Mouse (Mus musculus): ENCODE results near the gene Necab3. TPM values are rescaled to one million over a fixed set of nuclear protein-coding genes. Genes with fewer than 3 reads are reported as not detected.

The Necab3 gene
- polyA plus RNA-seq (2012; ENCODE audit: insufficient read depth, insufficient read length, missing spikeins) = 0.95 TPM in 1 of 2 replicates, not detected in the other

- H3K4me3 ChIP-seq (ENCODE audit: insufficient read depth, low read length) = no peak within 1 kb of the TSS
- H3K27ac ChIP-seq (ENCODE audit: insufficient read depth, low read depth, low read length) = no peak within 1 kb of the TSS
- no peak for TF ChIP-seq POLR2A (IDR thresholded peaks at IDR 0.05; ENCODE audit: borderline replicate concordance, low read depth, low read length)
- no peaks in the 10 kb centered on the region for H3K4me1 ChIP-seq (ENCODE audit: control insufficient read depth, insufficient read depth, low read length)
Observed at GRCm38 (mm10) chr2:154558264-154559039, at the start of gene Necab3. Necab3 (minus strand) TSS chr2:154558890.

- peaks cover 6% of the 10 kb centered on the region; the same call in 1 of the 2 replicates for H3K4me1 ChIP-seq (ENCODE audit: control insufficient read depth, insufficient read depth, low read length)
- no peak overlapping the region for H3K4me3 ChIP-seq (ENCODE audit: insufficient read depth, low read length)
- TF ChIP-seq POLR2A (IDR thresholded peaks at IDR 0.05; ENCODE audit: borderline replicate concordance, low read depth, low read length) (no peak), CTCF (IDR thresholded peaks at IDR 0.05; ENCODE audit: low read depth, low read length) (no peak)
- no peak overlapping the region for H3K27ac ChIP-seq (ENCODE audit: insufficient read depth, low read depth, low read length)
Observed at GRCm38 (mm10) chr2:154606965-154607364, 48.3 kb upstream of the Necab3 start.

- Histone ChIP-seq H3K4me3 (ENCODE audit: insufficient read depth, low read length) (peak overlapping the region; percentile 49), H3K27ac (ENCODE audit: insufficient read depth, low read depth, low read length) (peak overlapping the region; percentile 9; the same call in 1 of the 2 replicates), H3K4me1 (ENCODE audit: control insufficient read depth, insufficient read depth, low read length) (peaks cover 10% of the 10 kb centered on the region)
- TF ChIP-seq CTCF (IDR thresholded peaks at IDR 0.05; ENCODE audit: low read depth, low read length) (no peak), POLR2A (IDR thresholded peaks at IDR 0.05; ENCODE audit: borderline replicate concordance, low read depth, low read length) (no peak)
Observed at GRCm38 (mm10) chr2:154604156-154604555, 45.5 kb upstream of the Necab3 start.

GRCm38 (mm10) chr2:154603638-154604153, 45.0 kb upstream of the Necab3 start, which contains the start of gene Pxmp4:
Pxmp4 (minus strand) TSS chr2:154603708.
- TF ChIP-seq CTCF (IDR thresholded peaks at IDR 0.05; ENCODE audit: low read depth, low read length) (no peak), POLR2A (IDR thresholded peaks at IDR 0.05; ENCODE audit: borderline replicate concordance, low read depth, low read length) (no peak)
- peak within 1 kb of the TSS; percentile 17 for H3K27ac ChIP-seq (ENCODE audit: insufficient read depth, low read depth, low read length)
- H3K4me3 ChIP-seq (ENCODE audit: insufficient read depth, low read length) = peak within 1 kb of the TSS; percentile 76
- peaks cover 10% of the 10 kb centered on the region for H3K4me1 ChIP-seq (ENCODE audit: control insufficient read depth, insufficient read depth, low read length)

- peaks cover 11% of the 10 kb centered on the region for H3K4me1 ChIP-seq (ENCODE audit: control insufficient read depth, insufficient read depth, low read length)
- peak overlapping the region; percentile 76 for H3K4me3 ChIP-seq (ENCODE audit: insufficient read depth, low read length)
- H3K27ac ChIP-seq (ENCODE audit: insufficient read depth, low read depth, low read length) = peak overlapping the region; percentile 17; the same call in 1 of the 2 replicates
- TF ChIP-seq POLR2A (IDR thresholded peaks at IDR 0.05; ENCODE audit: borderline replicate concordance, low read depth, low read length) (no peak), CTCF (IDR thresholded peaks at IDR 0.05; ENCODE audit: low read depth, low read length) (no peak)
Observed at GRCm38 (mm10) chr2:154603007-154603637, 44.4 kb upstream of the Necab3 start.

- peaks cover 21% of the 10 kb centered on the region for H3K4me1 ChIP-seq (ENCODE audit: control insufficient read depth, insufficient read depth, low read length)
- no peak overlapping the region for H3K4me3 ChIP-seq (ENCODE audit: insufficient read depth, low read length)
- TF ChIP-seq CTCF (IDR thresholded peaks at IDR 0.05; ENCODE audit: low read depth, low read length) (no peak), POLR2A (IDR thresholded peaks at IDR 0.05; ENCODE audit: borderline replicate concordance, low read depth, low read length) (no peak)
- H3K27ac ChIP-seq (ENCODE audit: insufficient read depth, low read depth, low read length) = no peak overlapping the region
Observed at GRCm38 (mm10) chr2:154601324-154601723, 42.6 kb upstream of the Necab3 start.

GRCm38 (mm10) chr2:154600586-154600985, 41.9 kb upstream of the Necab3 start:
- Histone ChIP-seq H3K27ac (ENCODE audit: insufficient read depth, low read depth, low read length) (no peak overlapping the region), H3K4me1 (ENCODE audit: control insufficient read depth, insufficient read depth, low read length) (peaks cover 21% of the 10 kb centered on the region), H3K4me3 (ENCODE audit: insufficient read depth, low read length) (no peak overlapping the region)
- TF ChIP-seq CTCF (IDR thresholded peaks at IDR 0.05; ENCODE audit: low read depth, low read length) = no peak
- TF ChIP-seq POLR2A (IDR thresholded peaks at IDR 0.05; ENCODE audit: borderline replicate concordance, low read depth, low read length) = no peak

GRCm38 (mm10) chr2:154597399-154597798, 38.7 kb upstream of the Necab3 start:
- Histone ChIP-seq H3K4me3 (ENCODE audit: insufficient read depth, low read length) (no peak overlapping the region), H3K27ac (ENCODE audit: insufficient read depth, low read depth, low read length) (no peak overlapping the region), H3K4me1 (ENCODE audit: control insufficient read depth, insufficient read depth, low read length) (peaks cover 21% of the 10 kb centered on the region)
- TF ChIP-seq POLR2A (IDR thresholded peaks at IDR 0.05; ENCODE audit: borderline replicate concordance, low read depth, low read length) = no peak
- TF ChIP-seq CTCF (IDR thresholded peaks at IDR 0.05; ENCODE audit: low read depth, low read length) = no peak

- TF ChIP-seq POLR2A (IDR thresholded peaks at IDR 0.05; ENCODE audit: borderline replicate concordance, low read depth, low read length) (no peak), CTCF (IDR thresholded peaks at IDR 0.05; ENCODE audit: low read depth, low read length) (no peak)
- no peak overlapping the region for H3K27ac ChIP-seq (ENCODE audit: insufficient read depth, low read depth, low read length)
- H3K4me1 ChIP-seq (ENCODE audit: control insufficient read depth, insufficient read depth, low read length) = peaks cover 17% of the 10 kb centered on the region
- H3K4me3 ChIP-seq (ENCODE audit: insufficient read depth, low read length) = no peak overlapping the region
Observed at GRCm38 (mm10) chr2:154595775-154596174, 37.1 kb upstream of the Necab3 start.

GRCm38 (mm10) chr2:154593025-154593424, 34.3 kb upstream of the Necab3 start:
- Histone ChIP-seq H3K27ac (ENCODE audit: insufficient read depth, low read depth, low read length) (no peak overlapping the region), H3K4me3 (ENCODE audit: insufficient read depth, low read length) (no peak overlapping the region), H3K4me1 (ENCODE audit: control insufficient read depth, insufficient read depth, low read length) (peaks cover 14% of the 10 kb centered on the region)
- TF ChIP-seq POLR2A (IDR thresholded peaks at IDR 0.05; ENCODE audit: borderline replicate concordance, low read depth, low read length) (no peak), CTCF (IDR thresholded peaks at IDR 0.05; ENCODE audit: low read depth, low read length) (peak; percentile 48)

Data from bone marrow macrophage, adult 2 months (primary cell).